Mouse (Mus musculus): ENCODE measurements around the gene Brix1. TPM values are rescaled to one million over a fixed set of nuclear protein-coding genes. Genes with fewer than 3 reads are reported as not detected.
"Not testable (repeated sequence)": the region's sequence is repeated elsewhere in the genome, so short reads cannot be mapped to it uniquely, and the experiment has no call there.

Brix1 gene
- polyA plus RNA-seq, 1 experiment from 2014 or later, result 105 TPM

GRCm38 (mm10) chr15:10499593-10499992 is 13.8 kb upstream of the Brix1 start:
- no peak for ATAC-seq (ENCODE audit: insufficient read depth, low FRiP score)
- WGBS, result 72% methylated on average over 5 of the region's 5 CpGs
- Histone ChIP-seq H3K4me3 (replicated peaks; ENCODE audit: low read length) (no peak overlapping the region), H3K36me3 (ENCODE audit: control insufficient read depth, insufficient read depth, low read length) (no peaks in the 10 kb centered on the region), H3K4me1 (ENCODE audit: control insufficient read depth, insufficient read depth, low read length) (no peaks in the 10 kb centered on the region), H3K4me2 (ENCODE audit: low read depth, low read length) (no peak overlapping the region), H3K27me3 (ENCODE audit: control insufficient read depth, insufficient read depth, low read length) (no peaks in the 10 kb centered on the region), H3K9me3 (replicated peaks; ENCODE audit: control insufficient read depth, low read length) (no peaks in the 10 kb centered on the region), H3K27ac (ENCODE audit: low read length) (no peak overlapping the region), H3K9ac (ENCODE audit: low read length) (no peak overlapping the region)

GRCm38 (mm10) chr15:10496696-10497095 is 10.9 kb upstream of the Brix1 start:
- not testable (repeated sequence) for H3K27me3 ChIP-seq (ENCODE audit: control insufficient read depth, insufficient read depth, low read length); H3K4me1 ChIP-seq (ENCODE audit: control insufficient read depth, insufficient read depth, low read length); H3K36me3 ChIP-seq (ENCODE audit: control insufficient read depth, insufficient read depth, low read length); H3K9ac ChIP-seq (ENCODE audit: low read length); H3K27ac ChIP-seq (ENCODE audit: low read length); ATAC-seq (ENCODE audit: insufficient read depth, low FRiP score); H3K9me3 ChIP-seq (replicated peaks; ENCODE audit: control insufficient read depth, low read length); H3K4me3 ChIP-seq (replicated peaks; ENCODE audit: low read length); H3K4me2 ChIP-seq (ENCODE audit: low read depth, low read length)
- WGBS, result 96% methylated on average over 1 of the region's 1 CpGs

- WGBS, result 92% methylated on average over 11 of the region's 11 CpGs
- no peak overlapping the region for H3K9ac ChIP-seq (ENCODE audit: low read length)
- no peak for ATAC-seq (ENCODE audit: insufficient read depth, low FRiP score)
- H3K9me3 ChIP-seq (replicated peaks; ENCODE audit: control insufficient read depth, low read length), result no peaks in the 10 kb centered on the region
- H3K4me2 ChIP-seq (ENCODE audit: low read depth, low read length), result no peak overlapping the region
- H3K27me3 ChIP-seq (ENCODE audit: control insufficient read depth, insufficient read depth, low read length), result no peaks in the 10 kb centered on the region
- H3K4me1 ChIP-seq (ENCODE audit: control insufficient read depth, insufficient read depth, low read length), result no peaks in the 10 kb centered on the region
- no peak overlapping the region for H3K27ac ChIP-seq (ENCODE audit: low read length)
- no peak overlapping the region for H3K4me3 ChIP-seq (replicated peaks; ENCODE audit: low read length)
- peaks cover 9% of the 10 kb centered on the region; the same call in 1 of the 2 replicates for H3K36me3 ChIP-seq (ENCODE audit: control insufficient read depth, insufficient read depth, low read length)
Measured at GRCm38 (mm10) chr15:10495944-10496343, 10.2 kb upstream of the Brix1 start.

- Histone ChIP-seq H3K9me3 (replicated peaks; ENCODE audit: control insufficient read depth, low read length) (no peaks in the 10 kb centered on the region), H3K4me3 (replicated peaks; ENCODE audit: low read length) (no peak overlapping the region), H3K4me1 (ENCODE audit: control insufficient read depth, insufficient read depth, low read length) (peaks cover 3% of the 10 kb centered on the region; the same call in 1 of the 2 replicates), H3K9ac (ENCODE audit: low read length) (no peak overlapping the region), H3K27ac (ENCODE audit: low read length) (no peak overlapping the region), H3K4me2 (ENCODE audit: low read depth, low read length) (no peak overlapping the region), H3K36me3 (ENCODE audit: control insufficient read depth, insufficient read depth, low read length) (peaks cover 9% of the 10 kb centered on the region; the same call in 1 of the 2 replicates), H3K27me3 (ENCODE audit: control insufficient read depth, insufficient read depth, low read length) (no peaks in the 10 kb centered on the region)
- no peak for ATAC-seq (ENCODE audit: insufficient read depth, low FRiP score)
- 96% methylated on average over 5 of the region's 5 CpGs for WGBS
Measured at GRCm38 (mm10) chr15:10490101-10490500, 4.4 kb upstream of the Brix1 start.

- H3K4me1 ChIP-seq (ENCODE audit: control insufficient read depth, insufficient read depth, low read length), result peaks cover 13% of the 10 kb centered on the region
- ATAC-seq (ENCODE audit: insufficient read depth, low FRiP score), result no peak
- H3K27me3 ChIP-seq (ENCODE audit: control insufficient read depth, insufficient read depth, low read length), result no peaks in the 10 kb centered on the region
- H3K27ac ChIP-seq (ENCODE audit: low read length), result no peak overlapping the region
- 56% methylated on average over 2 of the region's 2 CpGs for WGBS
- H3K36me3 ChIP-seq (ENCODE audit: control insufficient read depth, insufficient read depth, low read length), result peaks cover 4% of the 10 kb centered on the region; the same call in 1 of the 2 replicates
- peak overlapping the region; percentile 70; the same call in 1 of the 2 replicates for H3K4me3 ChIP-seq (replicated peaks; ENCODE audit: low read length)
- no peak overlapping the region for H3K9ac ChIP-seq (ENCODE audit: low read length)
- H3K4me2 ChIP-seq (ENCODE audit: low read depth, low read length), result peak overlapping the region; percentile 89
- H3K9me3 ChIP-seq (replicated peaks; ENCODE audit: control insufficient read depth, low read length), result no peaks in the 10 kb centered on the region
Measured at GRCm38 (mm10) chr15:10487246-10487645, 1.5 kb upstream of the Brix1 start.

GRCm38 (mm10) chr15:10486365-10486839 is 655 bp upstream of the Brix1 start:
- under 1% methylated on average over 18 of the region's 18 CpGs for WGBS
- Histone ChIP-seq H3K9ac (ENCODE audit: low read length) (peak overlapping the region; percentile 86), H3K27me3 (ENCODE audit: control insufficient read depth, insufficient read depth, low read length) (no peaks in the 10 kb centered on the region), H3K27ac (ENCODE audit: low read length) (peak overlapping the region; percentile 41), H3K4me2 (ENCODE audit: low read depth, low read length) (peak overlapping the region; percentile 89), H3K4me1 (ENCODE audit: control insufficient read depth, insufficient read depth, low read length) (peaks cover 13% of the 10 kb centered on the region), H3K9me3 (replicated peaks; ENCODE audit: control insufficient read depth, low read length) (no peaks in the 10 kb centered on the region), H3K4me3 (replicated peaks; ENCODE audit: low read length) (peak overlapping the region; percentile 70), H3K36me3 (ENCODE audit: control insufficient read depth, insufficient read depth, low read length) (0 out of 2 replicates have a peak, but pooled peaks cover 6% of the 10 kb centered on the region)
- peak; percentile 27 for ATAC-seq (ENCODE audit: insufficient read depth, low FRiP score)

- peak overlapping the region; percentile 87 for H3K4me3 ChIP-seq (replicated peaks; ENCODE audit: low read length)
- H3K27me3 ChIP-seq (ENCODE audit: control insufficient read depth, insufficient read depth, low read length), result no peaks in the 10 kb centered on the region
- peaks cover 8% of the 10 kb centered on the region; the same call in 1 of the 2 replicates for H3K36me3 ChIP-seq (ENCODE audit: control insufficient read depth, insufficient read depth, low read length)
- H3K9me3 ChIP-seq (replicated peaks; ENCODE audit: control insufficient read depth, low read length), result no peaks in the 10 kb centered on the region
- H3K27ac ChIP-seq (ENCODE audit: low read length), result peak overlapping the region; percentile 88
- H3K9ac ChIP-seq (ENCODE audit: low read length), result peak overlapping the region; percentile 90
- no peak for ATAC-seq (ENCODE audit: insufficient read depth, low FRiP score)
- 19% methylated on average over 3 of the region's 3 CpGs for WGBS
- H3K4me2 ChIP-seq (ENCODE audit: low read depth, low read length), result peak overlapping the region; percentile 85
- peaks cover 4% of the 10 kb centered on the region; the same call in 1 of the 2 replicates for H3K4me1 ChIP-seq (ENCODE audit: control insufficient read depth, insufficient read depth, low read length)
Measured at GRCm38 (mm10) chr15:10470941-10471340, 14.8 kb downstream of the Brix1 start.

- under 1% methylated on average over 65 of the region's 87 CpGs for WGBS
- H3K27ac ChIP-seq (ENCODE audit: low read length), result peak within 1 kb of the TSS; percentile 88
- H3K9me3 ChIP-seq (replicated peaks; ENCODE audit: control insufficient read depth, low read length), result no peaks in the 10 kb centered on the region
- H3K4me1 ChIP-seq (ENCODE audit: control insufficient read depth, insufficient read depth, low read length), result peaks cover 4% of the 10 kb centered on the region; the same call in 1 of the 2 replicates
- H3K36me3 ChIP-seq (ENCODE audit: control insufficient read depth, insufficient read depth, low read length), result peaks cover 3% of the 10 kb centered on the region; the same call in 1 of the 2 replicates
- no peaks in the 10 kb centered on the region for H3K27me3 ChIP-seq (ENCODE audit: control insufficient read depth, insufficient read depth, low read length)
- H3K9ac ChIP-seq (ENCODE audit: low read length), result peak within 1 kb of the TSS; percentile 90
- peak; percentile 99 for ATAC-seq (ENCODE audit: insufficient read depth, low FRiP score)
- peak within 1 kb of the TSS; percentile 85 for H3K4me2 ChIP-seq (ENCODE audit: low read depth, low read length)
- H3K4me3 ChIP-seq (replicated peaks; ENCODE audit: low read length), result peak within 1 kb of the TSS; percentile 87
Measured at GRCm38 (mm10) chr15:10470151-10470831, 15.5 kb downstream of the Brix1 start, which contains the start of gene Dnajc21. Dnajc21 (minus strand) TSS chr15:10470516.

- Histone ChIP-seq H3K4me2 (ENCODE audit: low read depth, low read length) (peak overlapping the region; percentile 85), H3K4me3 (replicated peaks; ENCODE audit: low read length) (peak overlapping the region; percentile 87), H3K4me1 (ENCODE audit: control insufficient read depth, insufficient read depth, low read length) (peaks cover 4% of the 10 kb centered on the region; the same call in 1 of the 2 replicates), H3K27ac (ENCODE audit: low read length) (peak overlapping the region; percentile 88), H3K9ac (ENCODE audit: low read length) (peak overlapping the region; percentile 90), H3K36me3 (ENCODE audit: control insufficient read depth, insufficient read depth, low read length) (no peaks in the 10 kb centered on the region), H3K9me3 (replicated peaks; ENCODE audit: control insufficient read depth, low read length) (no peaks in the 10 kb centered on the region), H3K27me3 (ENCODE audit: control insufficient read depth, insufficient read depth, low read length) (no peaks in the 10 kb centered on the region)
- WGBS, result under 1% methylated on average over 40 of the region's 40 CpGs
- ATAC-seq (ENCODE audit: insufficient read depth, low FRiP score), result peak; percentile 35; the same call in 1 of the 2 replicates
Measured at GRCm38 (mm10) chr15:10469641-10470150, 16.1 kb downstream of the Brix1 start.

All from stomach, embryonic 16.5 days (tissue).